In genomic region chr4:63404205-63404604, GRCm38 (mm10) we compare ENCODE assay signal across 9 mouse cellular contexts. TPM values are rescaled to one million over a fixed set of nuclear protein-coding genes. Genes with fewer than 3 reads are reported as not detected.
A peak's percentile ranks its signal among the peaks of the same experiment; 100 is the strongest.
DNase-seq lines count a peak whose midpoint lies in the region; ATAC-seq and TF ChIP-seq lines count a peak whose summit lies in the region.
"Had no signal": no experiment of that assay in that cellular context is flagged by ENCODE, and none has a peak within 500 bp of the region (broad histone marks: within the 10 kb centered on the region; RNA-seq: fewer than 3 reads in every experiment).

No protein-coding gene starts in this region.

- no peak overlapping the region; the same call in 1 of the 2 replicates for H3K4me2 ChIP-seq in intestine, postnatal 0 days (replicated peaks; ENCODE audit: low read depth)

- WGBS in heart, adult 2 months, result 43% methylated on average over 7 of the region's 7 CpGs
- 15% methylated on average over 7 of the region's 7 CpGs for WGBS in bone marrow, adult 2 months
- WGBS in intestine, postnatal 0 days, result 59% methylated on average over 7 of the region's 7 CpGs
- WGBS in small intestine, adult 2 months, result 63% methylated on average over 7 of the region's 7 CpGs

- no peak for TF ChIP-seq CTCF in heart, adult 2 months (IDR thresholded peaks at IDR 0.05)
- no peak for TF ChIP-seq CTCF in bone marrow, adult 2 months (IDR thresholded peaks at IDR 0.05; ENCODE audit: control insufficient read depth, insufficient read depth, low read length)
- no peak for TF ChIP-seq CTCF in intestine, postnatal 0 days (IDR thresholded peaks at IDR 0.05; ENCODE audit: low read depth)
- no peak for TF ChIP-seq CTCF in small intestine, adult 2 months (IDR thresholded peaks at IDR 0.05; ENCODE audit: extremely low read depth, insufficient read length, insufficient replicate concordance, low read depth, low read length)

- peak in 1 of 2 experiments; percentile 63 for DNase-seq in heart, adult 2 months
- no peak for DNase-seq in heart, postnatal 14 days
- DNase-seq in cerebellum, postnatal 14 days, result no peak
- no peak for DNase-seq in cerebellum, adult 11-12 months
- DNase-seq in cerebellum, postnatal 25 days, result no peak

- H3K27me3 ChIP-seq in heart, adult 2 months (ENCODE audit: control insufficient read depth, insufficient read depth, low read length), result no peaks in the 10 kb centered on the region
- H3K27me3 ChIP-seq in intestine, postnatal 0 days (replicated peaks; ENCODE audit: control insufficient read depth, insufficient read depth, low read length), result 0 out of 2 replicates have a peak, but pooled peaks cover 2% of the 10 kb centered on the region
- H3K27me3 ChIP-seq in small intestine, adult 2 months (ENCODE audit: control insufficient read depth, insufficient read depth, low read length), result no peaks in the 10 kb centered on the region

- no peak for TF ChIP-seq POLR2A in heart, adult 2 months (IDR thresholded peaks at IDR 0.05; ENCODE audit: insufficient read depth, low read depth, low read length)
- TF ChIP-seq POLR2A in bone marrow, adult 2 months (IDR thresholded peaks at IDR 0.05; ENCODE audit: borderline replicate concordance, control insufficient read depth, low read depth, low read length), result peak; percentile 40; the same call in 1 of the 2 replicates
- 0 out of 2 replicates have a peak, but pooled peaks have one; percentile 5 for TF ChIP-seq POLR2A in small intestine, adult 2 months (IDR thresholded peaks at IDR 0.05; ENCODE audit: low read depth, low read length)

- intact Hi-C loops in heart, adult 2 months (cut with DNase I), result loop anchor here (10.0 kb wide), 1 partner anchor 889 kb away; the partner anchor contains the start of gene Alad
- intact Hi-C loops in heart, postnatal 14 days (cut with DNase I), result no loop called here

- TF ChIP-seq EP300 in heart, adult 2 months (IDR thresholded peaks at IDR 0.05; ENCODE audit: insufficient read depth, low read depth, low read length), result no peak

- 0 out of 2 replicates have a peak overlapping the region, but pooled peaks have one; percentile 3 for H3K9ac ChIP-seq in heart, adult 2 months (ENCODE audit: low read depth, low read length)
- H3K9ac ChIP-seq in intestine, postnatal 0 days (ENCODE audit: low read depth, low read length), result no peak overlapping the region

- H3K79me2 ChIP-seq in heart, adult 2 months (replicated peaks; ENCODE audit: control insufficient read depth, insufficient read depth, low read length), result no peaks in the 10 kb centered on the region

- ATAC-seq in intestine, postnatal 0 days, result no peak

- no peaks in the 10 kb centered on the region for H3K9me3 ChIP-seq in intestine, postnatal 0 days (ENCODE audit: control insufficient read depth)

- H3K36me3 ChIP-seq in heart, adult 2 months (ENCODE audit: control insufficient read depth, insufficient read depth, low read length), result no peaks in the 10 kb centered on the region
- no peaks in the 10 kb centered on the region for H3K36me3 ChIP-seq in intestine, postnatal 0 days (ENCODE audit: control insufficient read depth, insufficient read depth)
- no peaks in the 10 kb centered on the region for H3K36me3 ChIP-seq in small intestine, adult 2 months (ENCODE audit: control insufficient read depth, insufficient read depth, low read length)

- no peak overlapping the region for H3K4me3 ChIP-seq in heart, adult 2 months
- peak overlapping the region; percentile 21 for H3K4me3 ChIP-seq in bone marrow, adult 2 months (replicated peaks; ENCODE audit: control insufficient read depth, low read depth, low read length)
- no peak overlapping the region for H3K4me3 ChIP-seq in intestine, postnatal 0 days (ENCODE audit: low read depth, low read length)
- H3K4me3 ChIP-seq in small intestine, adult 2 months (ENCODE audit: low read depth, low read length), result peak overlapping the region; percentile 20; the same call in 1 of the 2 replicates

- peaks cover 19% of the 10 kb centered on the region for H3K4me1 ChIP-seq in heart, adult 2 months (ENCODE audit: control insufficient read depth, insufficient read depth, low read length)
- peaks cover 15% of the 10 kb centered on the region for H3K4me1 ChIP-seq in bone marrow, adult 2 months (ENCODE audit: control insufficient read depth, insufficient read depth, low read length)
- H3K4me1 ChIP-seq in intestine, postnatal 0 days (replicated peaks; ENCODE audit: control insufficient read depth, insufficient read depth, low read length), result peaks cover 2% of the 10 kb centered on the region; the same call in 1 of the 2 replicates
- peaks cover 14% of the 10 kb centered on the region; the same call in 1 of the 2 replicates for H3K4me1 ChIP-seq in small intestine, adult 2 months (ENCODE audit: control insufficient read depth, insufficient read depth, insufficient read length, low read length)

- H3K27ac ChIP-seq in heart, adult 2 months, result peak overlapping the region; percentile 98
- H3K27ac ChIP-seq in bone marrow, adult 2 months (ENCODE audit: control insufficient read depth, insufficient read depth, low read depth, low read length, poor library complexity), result peak overlapping the region; percentile 97
- H3K27ac ChIP-seq in intestine, postnatal 0 days (ENCODE audit: low read depth, low read length), result 0 out of 2 replicates have a peak overlapping the region, but pooled peaks have one; percentile 23
- peak overlapping the region; percentile 97 for H3K27ac ChIP-seq in small intestine, adult 2 months (ENCODE audit: insufficient read depth, low read depth, low read length)

RNA-seq across cellular contexts. Expression of gene Akna, which starts 1.1 kb away (rescaled TPM):
- total RNA-seq in heart, adult 2 months (2021), result 1 to 10 TPM; 3.5 to 3.9 TPM
- polyA plus RNA-seq in heart, adult 2 months (2012; rRNA removed), result 3.4 and 4.8 TPM in 2 replicates
- 1 to 10 TPM; 4.3 to 6.2 TPM for total RNA-seq in heart, postnatal 14 days (2021)
- 34.5 and 61.0 TPM in 2 replicates for polyA plus RNA-seq in bone marrow, adult 2 months (2011; ENCODE audit: insufficient read depth, insufficient read length, low replicate concordance, missing spikeins)
- 1.4 and 1.6 TPM in 2 replicates for polyA plus RNA-seq in intestine, postnatal 0 days (2015; fragmentation: Nextera tagmentation; extraction: Ambion mirVana)
- polyA plus RNA-seq in small intestine, adult 2 months (2012; rRNA removed), result 8.1 and 11.5 TPM in 2 replicates

RNA-seq across cellular contexts. Expression of gene Orm2, which starts 42.0 kb away (rescaled TPM):
- total RNA-seq in heart, adult 2 months (2021), result not detected
- polyA plus RNA-seq in heart, adult 2 months (2012; rRNA removed), result 0.73 TPM in 1 of 2 replicates, not detected in the other
- under 1 TPM in 1 of 2 experiments, not detected in 1; 0.29 TPM for total RNA-seq in heart, postnatal 14 days (2021)
- not detected in 2 replicates for polyA plus RNA-seq in bone marrow, adult 2 months (2011; ENCODE audit: insufficient read depth, insufficient read length, low replicate concordance, missing spikeins)
- polyA plus RNA-seq in intestine, postnatal 0 days (2015; fragmentation: Nextera tagmentation; extraction: Ambion mirVana), result not detected in 2 replicates
- polyA plus RNA-seq in small intestine, adult 2 months (2012; rRNA removed), result not detected in 2 replicates
- polyA plus RNA-seq: C2C12 had no signal

RNA-seq across cellular contexts. Expression of gene Orm3, which starts 48.2 kb away (rescaled TPM):
- 1 to 10 TPM; 2.7 to 3.6 TPM for total RNA-seq in heart, adult 2 months (2021)
- polyA plus RNA-seq in heart, adult 2 months (2012; rRNA removed), result 0.41 TPM in 1 of 2 replicates, not detected in the other
- total RNA-seq in heart, postnatal 14 days (2021), result 1 to 10 TPM in 1 of 2 experiments, under 1 TPM in 1; 0.49 to 1.4 TPM
- polyA plus RNA-seq in bone marrow, adult 2 months (2011; ENCODE audit: insufficient read depth, insufficient read length, low replicate concordance, missing spikeins), result not detected in 2 replicates
- not detected in 2 replicates for polyA plus RNA-seq in intestine, postnatal 0 days (2015; fragmentation: Nextera tagmentation; extraction: Ambion mirVana)
- polyA plus RNA-seq in small intestine, adult 2 months (2012; rRNA removed), result not detected in 2 replicates
- polyA plus RNA-seq: C2C12 had no signal

RNA-seq across cellular contexts. Expression of gene Orm1, which starts 59.8 kb away (rescaled TPM):
- under 1 TPM; 0.41 to 0.65 TPM for total RNA-seq in heart, adult 2 months (2021)
- 3.0 and 4.2 TPM in 2 replicates for polyA plus RNA-seq in heart, adult 2 months (2012; rRNA removed)
- total RNA-seq in heart, postnatal 14 days (2021), result under 1 TPM; 0.50 to 0.78 TPM
- polyA plus RNA-seq in bone marrow, adult 2 months (2011; ENCODE audit: insufficient read depth, insufficient read length, low replicate concordance, missing spikeins), result 13.2 and 43.2 TPM in 2 replicates
- not detected in 2 replicates for polyA plus RNA-seq in intestine, postnatal 0 days (2015; fragmentation: Nextera tagmentation; extraction: Ambion mirVana)
- not detected in 2 replicates for polyA plus RNA-seq in small intestine, adult 2 months (2012; rRNA removed)

Comparison
In these comparisons a context has a peak if more than half of its experiments do, and no peak if none do; other contexts are left out.
1. H3K27ac ChIP-seq: peak in every context shown above with its lines; median percentile 98 in heart, adult 2 months; 97 in bone marrow, adult 2 months; 97 in small intestine, adult 2 months; 23 in intestine, postnatal 0 days.
2. H3K4me3 ChIP-seq: peak in bone marrow, adult 2 months (single experiment) and small intestine, adult 2 months (single experiment); none in heart, adult 2 months (single experiment) and intestine, postnatal 0 days (single experiment).